Mouse (Mus musculus) gastrocnemius, postnatal 36 days (tissue): Measurements from ENCODE around the gene Zp3. TPM values are rescaled to one million over a fixed set of nuclear protein-coding genes. Genes with fewer than 3 reads are reported as not detected.

ENCODE experiments used
- DNase-seq, 2 experiments: peaks; one replicate each; pipeline ENCODE4 v3.0.0; 2022
- intact Hi-C: fragments of 180-260 bp; cut with DNase I; formaldehyde crosslinking; loops from one replicate; pipeline ENCODE4 v1.15.1; 2025
- total RNA-seq, 2 experiments: library from RNA; stranded (reverse); gene quantifications; 2 replicates each; pipeline ENCODE4 v1.2.3; 2021

The Zp3 gene
- total RNA-seq, 2 experiments from 2014 or later = not detected

- intact Hi-C loops = no loop called here
- DNase-seq = no peak
Measured at GRCm38 (mm10) chr5:135996162-135996561, 16.3 kb downstream of the Zp3 start.

- intact Hi-C loops = no loop called here
- DNase-seq = no peak
Measured at GRCm38 (mm10) chr5:136001222-136001621, 21.3 kb downstream of the Zp3 start.

- DNase-seq = no peak
- intact Hi-C loops = no loop called here
Measured at GRCm38 (mm10) chr5:136002325-136002724, 22.4 kb downstream of the Zp3 start.

GRCm38 (mm10) chr5:136002751-136003151, 22.9 kb downstream of the Zp3 start:
- intact Hi-C loops = no loop called here
- DNase-seq = no peak

- DNase-seq = no peak
- intact Hi-C loops = no loop called here
Measured at GRCm38 (mm10) chr5:136004537-136004936, 24.6 kb downstream of the Zp3 start.

GRCm38 (mm10) chr5:136007745-136008144, 27.8 kb downstream of the Zp3 start:
- no peak for DNase-seq
- intact Hi-C loops = no loop called here

GRCm38 (mm10) chr5:136014877-136015276, 35.0 kb downstream of the Zp3 start:
- intact Hi-C loops = no loop called here
- DNase-seq = peak in 1 of 2 experiments; percentile 13

GRCm38 (mm10) chr5:136015586-136015985, 35.7 kb downstream of the Zp3 start:
- DNase-seq = no peak
- intact Hi-C loops = no loop called here

GRCm38 (mm10) chr5:136016014-136016876, 36.3 kb downstream of the Zp3 start:
- intact Hi-C loops = no loop called here
- no peak for DNase-seq

- peak in 1 of 2 experiments; percentile 37 for DNase-seq
- intact Hi-C loops = no loop called here
Measured at GRCm38 (mm10) chr5:136017262-136017661, 37.4 kb downstream of the Zp3 start.

- intact Hi-C loops = no loop called here
- DNase-seq = no peak
Measured at GRCm38 (mm10) chr5:136018726-136019125, 38.8 kb downstream of the Zp3 start.

- no peak for DNase-seq
- intact Hi-C loops = loop anchor here (5.0 kb wide), 1 partner anchor 38 kb away; the partner anchor contains the start of gene Zp3
Measured at GRCm38 (mm10) chr5:136019907-136020306, 40.0 kb downstream of the Zp3 start.

GRCm38 (mm10) chr5:136025712-136026111, 45.8 kb downstream of the Zp3 start:
- DNase-seq = peak; percentile 43 to 47
- intact Hi-C loops = no loop called here

- no peak for DNase-seq
- intact Hi-C loops = no loop called here
Measured at GRCm38 (mm10) chr5:136026859-136027258, 47.0 kb downstream of the Zp3 start.

GRCm38 (mm10) chr5:136027612-136028311, 47.9 kb downstream of the Zp3 start:
- intact Hi-C loops = no loop called here
- no peak for DNase-seq

GRCm38 (mm10) chr5:136034868-136035267, 55.0 kb downstream of the Zp3 start:
- intact Hi-C loops = no loop called here
- no peak for DNase-seq

GRCm38 (mm10) chr5:136035285-136035684, 55.4 kb downstream of the Zp3 start:
- no peak for DNase-seq
- intact Hi-C loops = no loop called here

GRCm38 (mm10) chr5:136036667-136037066, 56.8 kb downstream of the Zp3 start:
- no peak for DNase-seq
- intact Hi-C loops = no loop called here
